Mouse (Mus musculus) adrenal gland, postnatal 25 days (tissue): ENCODE measurements around the gene Rasgrp2. TPM values are rescaled to one million over a fixed set of nuclear protein-coding genes. Genes with fewer than 3 reads are reported as not detected.

Experiments used
- DNase-seq: peaks from one replicate; pipeline ENCODE4 v3.0.0; 2021; ENCODE audit warnings: mixed read lengths
- total RNA-seq: library from RNA; stranded (reverse); gene quantifications from 2 replicates; pipeline ENCODE4 v1.2.3, GENCODE M21; 2021

Gene Rasgrp2
- total RNA-seq, 1 experiment from 2014 or later: 39.5 TPM

DNA sequence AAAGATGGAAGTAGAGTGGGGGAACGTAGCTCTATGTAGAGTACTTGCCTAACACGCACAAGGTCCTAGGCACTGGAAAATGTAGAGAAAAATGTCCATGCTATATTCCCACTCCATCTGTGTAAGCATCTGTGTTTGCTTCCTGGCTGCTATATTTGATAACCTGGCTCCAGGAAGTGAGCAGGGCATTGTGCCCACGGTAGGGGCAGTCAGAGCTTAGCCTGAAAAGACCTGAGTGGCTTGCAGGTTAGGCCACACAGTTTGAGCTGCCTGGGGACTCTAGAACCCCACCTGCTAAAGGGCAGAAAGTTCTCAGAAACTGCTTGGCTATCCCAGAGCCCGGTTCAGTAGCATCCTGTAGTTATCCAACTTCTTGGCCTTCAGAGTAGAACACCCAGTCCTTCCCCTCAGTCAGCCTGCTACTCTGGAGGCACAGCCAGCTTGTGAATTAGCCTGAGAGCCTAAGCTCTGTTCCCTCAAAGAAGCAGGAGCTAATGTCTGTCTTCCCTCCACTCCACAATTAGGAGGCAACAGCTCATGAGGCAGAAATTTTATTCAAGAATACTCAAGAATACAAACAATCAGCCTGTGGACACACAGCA lies 16.7 kb upstream of the Rasgrp2 start:
- no peak for DNase-seq

DNA sequence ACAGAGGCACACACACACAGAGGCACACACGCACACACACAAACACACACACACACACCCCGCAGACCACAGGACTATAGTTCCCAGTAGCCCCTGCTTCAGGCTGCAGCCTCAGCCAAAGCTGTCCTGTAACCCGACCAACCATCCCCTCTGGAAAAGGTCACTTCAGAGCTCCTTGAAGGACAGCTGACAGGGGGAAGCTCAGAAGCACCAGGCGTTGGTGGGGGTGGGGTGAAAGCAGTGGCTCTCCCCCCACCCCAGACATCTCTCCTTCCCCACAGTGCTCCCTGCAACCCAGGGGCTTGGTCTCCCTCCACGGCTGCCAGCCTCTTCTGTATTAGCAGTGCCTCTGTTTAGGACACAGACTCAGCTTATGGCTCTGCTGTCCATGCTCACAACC lies 15.7 kb upstream of the Rasgrp2 start:
- no peak for DNase-seq

DNA sequence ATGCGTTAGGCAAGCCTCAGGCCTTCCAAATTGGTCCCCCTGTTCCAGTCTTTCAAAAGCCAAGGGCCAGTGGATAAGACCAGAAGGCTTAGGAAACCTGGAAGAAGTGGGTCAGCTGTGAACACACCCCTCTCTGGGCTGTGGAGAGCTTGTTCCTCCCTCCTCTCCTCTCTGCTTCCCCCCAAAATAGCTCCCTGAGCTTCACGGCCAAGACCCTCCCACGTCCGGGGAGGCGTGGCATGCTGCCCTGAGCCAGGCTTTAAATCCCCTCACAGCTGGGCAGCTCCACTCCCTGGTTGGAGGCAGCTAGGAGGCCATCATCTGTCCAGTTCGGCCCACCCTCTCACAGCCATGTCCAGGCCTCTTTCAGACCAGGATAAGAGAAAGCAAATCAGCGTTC lies 15.0 kb upstream of the Rasgrp2 start, which contains the start of gene Pygm:
Gene Pygm, plus strand, starts transcription at position 272 of the 400 bp plus-strand sequence.
- DNase-seq: peak; percentile 64

DNA sequence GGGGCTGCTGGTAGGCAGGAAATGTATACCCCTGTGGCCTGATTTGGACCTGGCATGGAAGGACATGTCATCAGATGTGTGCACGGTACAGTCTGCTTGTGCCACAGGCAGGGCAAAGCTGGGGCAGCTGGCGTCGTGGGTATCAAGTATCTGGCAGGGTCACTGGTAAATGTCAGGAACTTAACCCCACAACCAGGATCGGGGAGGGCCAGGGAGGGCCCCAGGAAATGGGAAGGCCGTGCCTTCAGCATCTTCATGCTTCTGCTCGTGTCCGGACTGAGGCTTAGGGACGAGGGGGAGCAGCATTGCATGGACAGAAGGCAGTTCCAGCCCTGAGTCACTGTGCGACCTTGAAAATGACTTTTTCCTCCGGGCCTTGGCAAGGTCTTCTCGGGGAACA lies 14.2 kb upstream of the Rasgrp2 start:
- DNase-seq: peak; percentile 59

DNA sequence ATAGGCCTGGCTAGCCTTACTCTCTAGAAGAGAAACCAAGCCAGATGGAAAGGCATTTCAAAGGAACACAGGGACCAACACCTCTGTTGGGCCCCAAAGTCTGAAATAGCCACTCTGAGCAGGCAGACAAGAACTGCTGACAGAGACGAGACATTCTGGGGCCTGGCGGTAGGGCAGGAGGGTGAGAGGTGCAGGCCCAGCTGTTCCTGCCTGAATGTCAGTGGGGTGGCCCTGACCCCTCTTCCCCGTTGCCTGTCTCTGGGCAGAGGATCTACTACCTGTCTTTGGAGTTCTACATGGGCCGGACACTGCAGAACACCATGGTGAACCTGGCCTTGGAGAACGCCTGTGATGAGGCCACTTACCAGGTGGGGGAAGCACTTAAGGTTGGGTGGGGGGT lies 13.7 kb upstream of the Rasgrp2 start:
- no peak for DNase-seq

DNA sequence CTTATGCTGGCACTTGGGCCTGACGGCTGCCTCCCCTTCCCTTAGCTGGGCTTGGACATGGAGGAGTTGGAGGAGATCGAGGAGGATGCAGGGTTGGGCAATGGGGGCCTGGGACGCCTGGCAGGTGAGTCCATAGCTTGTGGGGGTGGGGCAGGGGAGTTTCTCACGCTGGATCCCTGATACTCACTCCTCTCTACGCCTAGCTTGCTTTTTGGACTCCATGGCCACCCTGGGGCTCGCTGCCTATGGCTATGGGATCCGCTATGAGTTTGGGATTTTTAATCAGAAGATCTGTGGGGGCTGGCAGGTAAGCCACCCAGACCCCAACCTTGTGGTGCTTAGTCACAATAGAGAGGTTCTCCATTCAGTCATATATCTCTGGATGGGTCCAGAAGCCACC lies 13.3 kb upstream of the Rasgrp2 start:
- DNase-seq: no peak

DNA sequence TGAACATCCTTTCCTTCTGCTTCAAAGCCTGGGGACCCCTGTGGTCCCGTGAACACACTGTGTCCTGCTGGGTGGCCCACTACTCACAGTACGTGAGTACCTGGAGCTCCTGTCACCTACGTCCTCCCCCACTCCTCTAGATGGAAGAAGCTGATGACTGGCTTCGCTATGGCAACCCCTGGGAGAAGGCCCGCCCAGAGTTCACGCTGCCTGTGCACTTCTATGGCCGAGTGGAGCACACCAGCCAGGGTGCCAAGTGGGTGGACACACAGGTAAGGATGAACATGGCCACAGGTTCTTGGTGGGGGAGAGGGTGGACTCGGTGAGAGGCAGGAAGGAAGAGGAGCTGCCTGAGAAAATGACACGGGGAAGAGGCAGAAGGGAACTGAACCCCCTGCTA lies 12.9 kb upstream of the Rasgrp2 start:
- DNase-seq: no peak

DNA sequence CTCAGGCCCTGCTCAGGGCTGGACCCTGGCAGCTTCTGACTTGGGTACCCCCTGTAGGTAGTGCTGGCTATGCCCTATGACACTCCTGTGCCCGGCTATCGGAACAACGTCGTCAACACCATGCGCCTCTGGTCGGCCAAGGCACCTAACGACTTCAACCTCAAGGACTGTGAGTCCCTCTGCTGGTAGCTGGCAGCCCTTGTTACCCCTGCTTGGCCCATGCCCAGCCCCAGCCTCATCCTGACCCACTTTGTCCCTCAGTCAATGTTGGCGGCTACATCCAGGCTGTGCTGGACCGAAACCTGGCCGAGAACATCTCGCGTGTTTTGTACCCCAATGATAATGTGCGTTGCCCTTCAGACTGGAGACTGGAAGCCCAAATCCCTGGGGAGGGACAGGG lies 11.1 kb upstream of the Rasgrp2 start:
- DNase-seq: peak; percentile 49

DNA sequence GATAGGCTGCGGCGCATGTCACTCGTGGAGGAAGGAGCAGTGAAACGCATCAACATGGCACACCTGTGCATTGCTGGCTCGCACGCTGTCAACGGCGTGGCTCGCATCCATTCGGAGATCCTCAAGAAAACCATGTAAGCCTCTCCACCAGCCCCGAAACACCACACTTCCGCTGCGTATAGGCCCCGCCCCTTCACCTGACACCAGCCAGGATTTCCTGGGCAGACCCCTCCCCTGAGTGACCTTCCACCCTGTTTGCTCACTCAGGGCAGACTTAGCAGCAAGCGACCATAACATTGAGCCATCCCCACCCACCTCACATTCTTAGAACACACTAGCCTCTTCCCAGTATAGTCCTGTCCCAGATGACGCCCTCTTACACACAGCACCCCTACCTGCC lies 9.3 kb upstream of the Rasgrp2 start:
- no peak for DNase-seq

DNA sequence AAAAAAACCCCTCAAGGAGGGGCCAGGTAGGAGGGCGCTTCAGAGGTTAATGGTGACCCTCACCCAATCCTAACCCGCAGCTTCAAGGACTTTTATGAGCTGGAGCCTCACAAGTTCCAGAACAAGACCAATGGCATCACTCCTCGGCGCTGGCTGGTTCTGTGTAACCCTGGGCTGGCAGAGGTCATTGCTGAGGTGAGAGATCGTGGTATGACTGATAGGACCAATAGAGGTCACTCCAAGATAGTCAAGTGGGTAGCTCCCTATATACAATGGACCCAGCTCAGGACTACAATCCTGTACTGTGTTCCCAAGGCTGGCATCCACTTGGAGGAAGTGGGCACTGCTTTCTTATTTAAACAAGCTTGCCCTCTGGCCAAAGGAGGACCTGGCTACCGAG lies 8.9 kb upstream of the Rasgrp2 start:
- no peak for DNase-seq

DNA sequence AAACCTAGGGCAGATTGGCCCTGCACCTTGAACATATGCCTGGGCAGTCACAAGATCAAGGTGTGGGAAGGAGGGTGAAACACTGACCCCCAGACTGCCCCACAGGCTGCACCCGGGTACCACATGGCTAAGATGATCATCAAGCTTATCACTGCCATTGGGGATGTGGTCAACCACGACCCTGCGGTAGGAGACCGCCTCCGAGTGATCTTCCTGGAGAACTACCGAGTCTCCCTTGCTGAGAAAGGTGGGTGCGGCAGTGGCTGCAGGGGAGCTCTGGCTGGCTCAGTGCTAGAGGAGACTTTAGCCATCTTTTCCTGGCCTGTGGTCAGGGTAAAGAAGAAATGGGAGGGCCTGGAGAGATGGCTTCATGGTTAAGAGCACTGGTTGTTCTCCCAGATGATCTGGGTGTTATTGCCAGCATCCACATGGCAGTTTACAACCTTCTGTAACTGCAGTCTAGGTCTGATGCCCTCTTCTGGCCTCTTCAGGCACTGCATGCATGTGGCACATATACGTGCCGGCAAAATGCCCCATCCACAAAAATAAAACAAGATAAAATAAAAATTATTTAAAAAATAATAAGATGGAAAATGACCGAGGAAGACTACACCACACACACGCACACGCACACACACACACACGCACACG lies 6.3 kb upstream of the Rasgrp2 start:
- DNase-seq: no peak

DNA sequence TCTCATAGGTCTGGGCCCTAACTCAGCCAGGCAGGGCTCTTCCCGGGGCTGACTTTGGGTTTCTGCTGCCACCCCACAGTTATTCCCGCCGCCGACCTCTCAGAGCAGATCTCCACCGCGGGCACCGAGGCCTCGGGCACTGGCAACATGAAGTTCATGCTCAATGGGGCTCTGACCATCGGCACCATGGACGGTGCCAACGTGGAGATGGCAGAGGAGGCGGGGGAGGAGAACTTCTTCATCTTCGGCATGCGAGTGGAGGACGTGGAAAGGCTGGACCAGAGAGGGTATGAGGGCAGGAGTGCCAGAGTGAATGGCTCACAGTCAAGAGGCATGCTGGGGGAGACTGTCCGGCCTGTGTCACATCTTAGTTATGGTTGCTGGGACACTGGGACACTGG lies 5.5 kb upstream of the Rasgrp2 start:
- no peak for DNase-seq

DNA sequence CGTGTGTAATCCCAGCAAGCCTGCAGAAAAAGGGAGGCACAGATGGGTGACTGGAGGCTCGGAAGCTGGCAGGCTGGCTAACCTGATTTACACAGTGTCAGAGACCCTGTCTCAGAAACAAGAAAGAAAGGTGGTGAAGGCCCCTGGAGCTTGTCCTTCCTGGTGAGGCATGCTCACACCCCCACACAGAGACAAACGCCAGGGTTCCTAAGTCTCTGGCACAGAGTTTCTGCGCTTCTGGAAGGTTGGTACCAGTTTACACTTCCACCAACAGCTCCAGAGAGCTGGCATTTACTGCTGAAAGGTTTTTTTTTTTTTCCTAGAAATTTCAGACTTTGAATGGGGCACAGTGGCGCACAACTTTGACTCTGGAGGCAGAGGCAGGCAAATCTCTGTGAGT lies 2.9 kb upstream of the Rasgrp2 start:
- DNase-seq: no peak

DNA sequence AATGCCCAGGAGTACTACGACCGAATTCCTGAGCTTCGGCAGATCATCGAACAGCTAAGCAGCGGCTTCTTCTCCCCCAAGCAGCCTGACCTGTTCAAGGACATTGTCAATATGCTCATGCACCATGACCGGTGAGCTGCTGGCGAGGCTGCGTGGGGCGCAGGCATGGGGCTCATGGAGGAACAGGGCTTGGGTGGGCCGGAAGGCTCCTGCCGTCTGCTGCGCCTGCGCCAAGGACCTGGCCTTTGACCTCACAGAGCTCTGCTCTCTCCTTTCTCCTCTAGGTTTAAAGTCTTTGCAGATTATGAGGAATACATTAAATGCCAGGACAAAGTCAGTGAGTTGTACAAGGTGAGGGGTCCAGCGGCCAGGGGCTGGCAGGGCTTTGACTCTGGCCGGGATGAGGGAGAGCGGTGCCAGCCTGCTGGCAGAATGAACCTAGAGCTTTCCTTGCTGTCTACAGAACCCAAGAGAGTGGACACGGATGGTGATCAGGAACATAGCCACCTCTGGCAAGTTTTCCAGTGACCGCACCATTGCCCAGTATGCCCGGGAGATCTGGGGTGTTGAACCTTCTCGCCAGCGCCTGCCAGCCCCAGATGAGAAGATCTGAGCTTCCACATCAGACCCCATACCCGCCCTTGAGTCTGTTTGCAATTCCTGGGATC lies 1.4 kb upstream of the Rasgrp2 start:
- DNase-seq: no peak

DNA sequence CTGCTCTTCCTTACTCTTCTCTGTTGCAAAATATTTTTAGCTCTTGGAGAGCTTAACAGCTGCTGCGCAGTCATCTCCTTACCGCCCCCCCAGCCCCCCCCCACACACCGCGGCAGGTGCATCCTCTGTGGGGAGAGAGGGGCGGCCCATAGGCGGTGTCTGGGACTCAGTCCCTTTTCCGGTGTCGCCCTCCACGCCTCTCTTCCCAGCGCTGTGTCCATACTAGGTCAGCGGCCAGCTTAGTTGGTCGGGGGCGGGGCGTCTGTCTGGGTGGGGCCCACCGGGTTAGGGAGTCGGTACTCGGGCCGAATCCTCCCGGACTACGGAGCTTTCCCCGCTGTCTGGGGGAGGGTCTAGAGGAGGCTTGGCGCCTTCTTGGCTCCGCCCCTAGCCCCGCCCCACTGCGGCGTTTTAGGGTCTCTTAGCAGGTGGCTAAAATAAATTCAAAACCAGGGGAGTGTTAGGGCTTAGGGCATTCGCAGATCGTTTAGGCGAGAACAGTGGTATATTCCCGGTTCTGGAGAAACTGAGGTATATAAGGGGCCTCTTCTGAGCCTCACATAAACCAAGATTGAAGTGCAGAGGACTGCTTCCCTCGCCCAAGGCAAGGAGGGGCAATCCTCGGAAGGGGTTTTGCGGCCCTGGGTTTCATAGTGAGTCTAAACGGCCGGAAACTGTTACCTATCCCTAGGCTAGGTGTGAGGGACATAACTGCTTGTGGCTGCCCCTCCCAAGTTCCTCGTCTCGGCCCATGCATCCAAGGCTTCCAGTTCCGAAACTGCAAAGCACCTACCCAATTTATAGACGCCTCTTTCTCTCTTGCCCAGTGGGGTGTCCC lies 474 bp upstream of the Rasgrp2 start:
- DNase-seq: peak; percentile 69

DNA sequence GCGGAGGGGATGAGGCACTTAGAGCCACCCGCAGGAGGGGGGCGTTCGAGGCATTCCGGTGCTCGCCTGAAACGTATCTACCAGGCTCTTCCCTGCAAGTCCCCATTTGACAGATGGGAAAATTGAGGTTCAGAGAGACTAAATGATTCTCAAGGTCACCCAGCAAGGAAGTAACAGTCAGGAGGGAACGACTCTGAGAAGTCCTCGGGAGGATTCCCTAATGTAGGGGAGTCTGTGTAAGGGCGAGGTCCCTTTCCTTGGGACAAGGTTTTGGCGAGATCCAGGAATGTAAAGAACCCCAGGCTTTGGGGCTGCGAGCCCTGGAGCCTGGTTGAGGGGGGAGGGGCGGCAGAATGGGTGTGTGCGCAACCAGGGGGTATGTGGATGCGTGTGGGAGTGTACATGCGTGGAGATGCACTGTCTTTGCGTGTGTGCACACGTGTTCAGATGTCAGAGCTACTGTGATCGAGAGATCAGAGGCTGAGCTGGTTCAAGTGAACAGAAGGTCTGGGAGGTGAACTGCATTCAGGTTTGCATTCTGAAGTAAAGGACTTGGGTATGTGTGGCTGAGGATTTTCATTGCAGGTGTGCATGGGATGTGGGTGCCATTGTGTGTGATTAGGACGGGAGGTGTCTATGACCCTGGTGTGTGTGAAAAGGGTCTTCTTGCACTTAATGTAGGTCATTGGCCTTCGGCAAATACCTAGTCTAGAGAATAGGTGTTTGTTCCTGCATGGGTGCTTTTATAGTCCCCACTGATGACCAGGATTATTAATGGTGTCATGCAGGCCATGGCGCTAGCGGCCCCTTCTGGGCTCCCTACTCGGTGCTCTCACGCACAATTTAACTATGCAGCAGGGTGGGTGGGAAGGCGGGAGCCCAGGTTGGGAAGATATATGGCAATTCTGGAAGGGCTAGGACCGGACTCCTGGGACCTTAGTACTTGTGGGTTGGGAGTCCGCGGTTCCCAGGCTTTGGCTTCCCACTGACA lies 1.3 kb downstream of the Rasgrp2 start:
- DNase-seq: peak; percentile 24

DNA sequence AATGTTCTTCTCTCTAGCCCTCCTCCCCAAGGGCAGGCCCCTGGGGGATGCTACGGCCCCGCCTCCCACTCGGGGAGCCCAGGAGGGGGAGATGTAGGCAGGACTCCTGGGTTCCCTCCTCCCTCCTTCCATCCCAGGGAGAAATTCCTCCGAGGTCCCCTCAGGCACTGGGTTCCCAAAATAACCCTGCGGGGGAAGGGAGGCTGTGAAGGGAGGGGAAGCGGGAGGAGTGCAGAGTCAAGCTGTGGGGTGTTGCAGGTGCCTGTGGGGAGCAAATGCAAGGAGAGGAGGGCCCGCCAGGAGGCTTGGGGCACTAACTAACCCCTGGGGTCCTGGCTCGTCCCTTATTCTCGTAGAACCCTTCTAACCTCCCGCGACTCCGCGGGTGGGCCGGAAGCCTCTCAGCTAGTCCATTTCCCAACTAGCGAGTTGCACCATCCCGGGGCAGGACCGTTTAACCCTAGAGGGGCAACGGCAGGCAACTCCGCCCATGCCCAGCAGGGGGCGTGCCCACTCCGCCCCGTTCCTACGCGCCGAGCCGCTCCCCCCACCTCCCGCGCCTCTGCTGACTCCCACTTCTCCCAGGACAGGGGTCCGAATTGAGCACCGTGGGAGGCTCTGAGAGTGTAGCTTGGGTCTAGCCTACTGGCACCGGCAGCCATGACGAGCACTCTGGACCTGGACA lies 2.1 kb downstream of the Rasgrp2 start:
- DNase-seq: peak; percentile 80

DNA sequence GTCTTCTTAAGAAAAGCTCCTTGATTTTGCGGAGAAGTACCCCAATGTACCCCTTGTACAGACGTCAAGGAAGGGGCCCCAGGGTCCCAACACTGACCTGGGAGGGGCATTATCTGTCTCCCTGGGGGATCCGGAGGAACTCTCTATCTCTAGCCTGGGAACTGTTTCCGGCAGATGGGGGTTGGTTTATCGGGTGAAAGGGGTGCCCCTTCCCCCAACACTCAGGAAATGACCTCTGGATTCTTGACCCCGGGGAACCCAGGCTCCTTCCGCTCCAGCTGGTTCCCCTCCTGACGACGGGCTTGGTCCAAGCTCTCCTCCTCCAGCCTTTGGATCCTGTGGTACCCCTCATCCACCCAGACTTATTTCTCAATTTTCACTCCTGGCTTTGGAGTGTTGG lies 2.8 kb downstream of the Rasgrp2 start:
- peak; percentile 26 for DNase-seq

DNA sequence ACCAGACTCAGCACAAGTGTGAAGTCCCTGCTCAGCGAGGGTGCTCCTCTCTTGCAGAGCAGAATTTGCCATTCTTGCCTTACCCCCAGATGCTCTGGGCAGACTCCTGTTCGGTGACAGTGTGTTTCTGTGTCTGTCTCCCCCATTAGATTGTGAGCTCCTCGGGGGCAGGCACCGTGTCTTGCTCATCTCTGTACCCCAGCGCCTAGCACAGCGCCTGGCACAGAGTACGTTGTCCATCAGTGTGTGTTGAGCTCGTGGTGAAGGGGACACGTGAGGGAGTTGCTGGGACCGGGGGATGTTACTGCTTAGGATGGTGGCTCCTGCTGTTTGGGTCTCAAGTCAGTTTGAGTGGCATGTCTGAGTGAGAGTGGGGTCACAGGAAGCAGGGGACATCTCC lies 4.7 kb downstream of the Rasgrp2 start:
- no peak for DNase-seq

DNA sequence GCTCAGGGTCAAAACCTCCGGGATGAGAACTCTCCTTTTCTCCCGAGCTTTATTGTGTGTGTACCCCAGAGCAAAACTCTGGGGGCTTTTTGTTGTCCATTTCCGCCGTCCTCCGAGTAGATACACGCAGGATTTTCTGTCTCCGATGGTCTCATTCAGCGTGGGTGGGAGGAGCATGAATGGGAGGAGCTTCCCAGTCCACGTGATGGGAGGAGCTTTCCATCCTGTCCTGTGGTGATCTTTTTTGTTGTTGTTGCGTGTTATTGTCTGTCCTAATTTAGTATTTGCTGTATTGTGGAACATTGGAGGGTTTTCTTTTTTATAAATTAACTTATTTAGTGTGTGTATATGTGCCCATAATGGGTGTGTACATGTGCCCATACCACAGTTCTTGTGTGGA lies 6.3 kb downstream of the Rasgrp2 start:
- no peak for DNase-seq

DNA sequence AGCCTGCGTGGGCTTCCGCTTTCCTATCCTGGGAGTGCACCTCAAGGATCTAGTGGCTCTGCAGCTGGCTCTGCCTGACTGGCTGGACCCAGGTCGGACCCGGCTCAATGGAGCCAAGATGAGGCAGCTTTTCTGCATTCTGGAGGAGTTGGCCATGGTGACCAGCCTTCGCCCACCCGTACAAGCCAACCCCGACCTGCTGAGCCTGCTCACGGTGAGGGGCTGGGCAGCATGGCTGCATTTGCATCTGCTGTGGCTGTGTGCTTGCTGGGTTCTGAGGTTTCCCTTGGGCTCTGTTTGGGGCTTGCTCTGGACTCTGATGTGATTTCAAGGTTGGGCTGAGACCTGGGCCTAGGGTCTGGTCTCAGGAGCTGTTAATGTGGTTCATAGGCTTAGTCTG lies 8.0 kb downstream of the Rasgrp2 start:
- DNase-seq: no peak
